Mouse (Mus musculus) neural tube, embryonic 10.5 days (tissue): ENCODE measurements around the gene Usp42.

ENCODE experiments used
- DNase-seq: peaks from one replicate; pipeline ENCODE4 v3.0.0-alpha.2; 2017; ENCODE audit warnings: low spot score; ENCODE audit errors: extremely low spot score

The Usp42 gene

DNA sequence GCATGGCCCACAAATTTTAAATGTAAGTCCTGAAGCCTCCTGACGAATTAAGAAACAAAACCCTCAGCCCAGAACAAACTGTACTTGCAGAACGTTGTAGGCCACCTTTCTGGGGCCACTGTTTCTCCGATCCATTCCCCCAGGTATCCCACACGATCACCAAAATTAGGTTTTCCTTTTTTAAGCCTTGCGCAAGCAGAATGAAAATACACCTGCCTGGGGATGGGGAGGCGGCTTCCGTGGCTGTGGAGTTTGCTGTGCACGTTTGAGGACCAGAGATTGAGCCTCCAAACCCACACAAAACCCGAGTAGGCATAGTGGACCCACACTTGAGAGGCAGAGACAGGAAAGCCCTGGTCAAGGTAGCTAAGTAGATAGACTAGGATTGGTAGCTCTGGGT is 41.7 kb downstream of the Usp42 start:
- no peak for DNase-seq

DNA sequence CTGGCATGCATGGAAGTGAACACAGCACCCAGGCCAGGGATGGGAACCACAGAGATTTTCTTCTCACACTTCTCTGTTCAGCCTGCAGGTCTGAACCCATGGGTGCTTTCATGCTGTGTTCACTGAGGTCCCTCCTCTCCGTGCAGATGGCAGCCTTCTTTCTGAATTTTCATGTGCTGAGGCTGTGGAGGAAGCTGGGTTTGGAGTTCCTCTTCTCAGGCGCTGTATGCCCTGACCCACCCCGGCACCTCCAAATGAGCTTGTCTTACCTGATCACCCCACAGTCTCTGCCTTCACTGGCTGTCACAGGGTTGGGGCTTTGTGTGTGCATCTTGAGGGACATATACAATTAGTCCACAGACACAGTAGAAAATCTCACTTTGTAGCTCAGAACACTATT is 44.5 kb downstream of the Usp42 start:
- no peak for DNase-seq

DNA sequence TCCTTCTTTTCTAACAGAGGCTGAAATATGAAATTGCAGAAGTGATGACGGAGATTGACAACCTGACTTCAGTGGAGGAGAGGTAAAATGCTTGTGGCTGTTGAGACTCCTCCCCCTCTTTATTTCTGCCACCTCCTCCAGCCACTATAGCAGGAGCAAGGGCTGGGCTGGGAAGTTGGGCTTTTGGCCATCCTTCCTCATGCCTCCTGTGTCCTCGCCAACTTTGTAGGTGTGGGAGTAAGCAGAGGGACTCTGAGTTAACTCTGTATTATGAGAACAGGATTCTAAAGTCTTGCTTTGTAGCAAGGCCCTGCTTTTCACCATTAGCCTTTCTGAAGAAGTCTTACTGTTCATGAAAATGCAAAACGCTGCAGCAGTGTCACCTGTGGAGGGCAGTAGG is 45.6 kb downstream of the Usp42 start:
- no peak for DNase-seq

DNA sequence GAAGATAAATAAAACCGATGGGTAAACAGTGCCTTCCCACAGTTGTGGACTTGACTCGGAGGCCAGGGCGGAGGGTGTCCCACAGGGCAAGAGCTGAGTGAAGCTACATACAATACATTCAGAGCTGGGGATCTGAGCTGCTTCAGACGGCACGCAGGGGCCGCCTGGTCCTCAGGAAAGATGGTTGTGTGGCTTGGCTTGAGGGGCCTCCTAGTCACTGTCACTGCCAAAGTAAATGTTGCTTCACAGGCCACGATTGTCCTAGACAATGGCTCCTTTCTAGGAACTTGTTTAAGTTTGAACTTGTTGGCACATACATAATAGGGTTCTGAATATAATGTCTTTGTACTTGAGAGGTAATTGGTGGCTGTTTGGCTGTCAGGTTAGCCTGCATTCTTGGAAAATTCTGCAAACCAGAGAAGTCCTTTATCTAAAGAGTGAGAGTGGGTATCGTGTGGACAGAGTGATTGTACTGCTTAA is 47.1 kb downstream of the Usp42 start:
- DNase-seq: no peak

DNA sequence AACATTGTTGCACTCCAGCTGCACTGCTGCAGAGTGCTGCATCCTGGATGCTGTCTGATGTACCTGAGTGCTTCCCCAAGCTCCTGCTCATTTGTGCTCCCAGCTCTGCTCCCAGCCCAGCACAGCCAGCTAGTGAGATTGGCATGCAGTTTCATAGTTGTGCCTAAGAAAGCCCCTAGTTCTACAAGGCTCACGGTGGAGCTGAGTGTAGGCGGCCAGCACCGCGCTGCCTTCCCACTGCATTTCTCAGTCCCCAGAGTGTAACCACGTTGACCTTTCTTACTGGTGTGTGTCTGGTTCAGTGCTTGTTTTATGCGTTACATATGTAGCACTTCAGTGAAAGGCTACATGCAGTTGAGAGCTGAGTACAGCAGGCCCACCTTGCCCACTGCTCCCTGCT is 48.4 kb downstream of the Usp42 start:
- DNase-seq: no peak

DNA sequence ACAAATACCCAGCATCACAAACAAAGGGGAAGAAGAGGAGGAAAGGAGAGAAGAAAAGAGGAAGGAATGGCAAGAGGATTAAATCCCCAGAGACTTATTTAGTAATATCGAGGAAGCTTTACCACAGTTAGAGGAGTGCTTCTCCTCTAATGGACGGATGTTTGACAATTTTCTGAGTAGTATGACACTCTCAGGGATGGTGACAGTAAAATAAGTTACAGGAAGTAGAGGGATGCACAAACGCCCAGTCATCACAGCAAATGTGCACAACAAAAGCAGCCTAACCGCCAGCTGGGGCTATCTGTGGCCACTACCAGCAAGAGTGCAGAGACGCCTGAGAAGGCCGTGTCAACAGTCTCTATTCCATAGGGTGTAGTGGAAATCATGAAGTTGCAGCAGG is 52.4 kb downstream of the Usp42 start:
- DNase-seq: no peak

DNA sequence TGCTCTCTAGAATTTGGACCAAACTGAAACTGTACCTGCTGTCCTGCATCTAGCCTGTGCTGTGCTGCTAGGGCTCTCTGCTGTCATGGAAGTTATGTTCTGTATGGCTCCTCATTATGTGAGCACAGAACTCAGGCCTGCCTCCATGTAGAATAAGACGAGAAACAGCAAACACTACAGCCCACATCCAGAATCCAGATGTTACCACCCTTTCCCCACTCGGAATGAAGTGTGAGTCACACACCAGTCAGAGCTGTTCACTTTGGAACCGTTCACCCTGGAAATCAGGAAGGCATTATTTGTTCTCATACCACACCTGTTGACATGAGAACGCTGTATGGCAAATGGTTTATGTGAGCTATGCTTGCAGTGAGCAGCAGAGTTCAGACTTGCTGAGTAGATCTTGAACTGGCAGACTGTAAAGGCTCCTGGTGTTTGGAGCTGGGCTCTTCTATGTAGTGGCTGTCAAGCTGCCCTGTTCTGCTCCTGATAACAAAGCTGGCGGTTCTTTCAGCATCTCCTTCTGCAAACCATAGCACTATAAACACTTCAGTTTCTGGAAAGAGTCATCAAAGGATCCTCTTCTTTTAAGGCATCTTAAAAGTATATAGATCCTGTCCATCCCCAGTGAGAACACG is 53.3 kb downstream of the Usp42 start:
- no peak for DNase-seq

DNA sequence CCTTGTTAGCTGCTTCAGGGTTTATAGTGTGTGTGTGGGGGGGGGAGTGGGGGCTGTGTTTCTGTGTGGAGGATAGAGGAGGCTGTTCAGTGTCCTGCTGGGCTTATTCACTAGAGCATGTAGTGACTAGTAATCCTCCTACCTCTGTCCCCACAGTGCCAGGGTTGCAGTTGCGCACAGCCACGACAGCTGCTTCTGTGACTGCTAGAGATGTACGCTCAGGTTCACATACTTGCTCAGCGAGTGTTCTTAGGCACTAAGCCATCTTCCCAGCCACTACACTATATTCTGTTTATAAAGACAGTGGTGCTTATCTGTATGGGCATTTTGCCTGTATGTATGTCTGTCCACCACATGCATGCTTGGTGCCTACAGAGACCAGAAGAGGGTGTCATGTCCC is 54.7 kb downstream of the Usp42 start:
- DNase-seq: no peak

DNA sequence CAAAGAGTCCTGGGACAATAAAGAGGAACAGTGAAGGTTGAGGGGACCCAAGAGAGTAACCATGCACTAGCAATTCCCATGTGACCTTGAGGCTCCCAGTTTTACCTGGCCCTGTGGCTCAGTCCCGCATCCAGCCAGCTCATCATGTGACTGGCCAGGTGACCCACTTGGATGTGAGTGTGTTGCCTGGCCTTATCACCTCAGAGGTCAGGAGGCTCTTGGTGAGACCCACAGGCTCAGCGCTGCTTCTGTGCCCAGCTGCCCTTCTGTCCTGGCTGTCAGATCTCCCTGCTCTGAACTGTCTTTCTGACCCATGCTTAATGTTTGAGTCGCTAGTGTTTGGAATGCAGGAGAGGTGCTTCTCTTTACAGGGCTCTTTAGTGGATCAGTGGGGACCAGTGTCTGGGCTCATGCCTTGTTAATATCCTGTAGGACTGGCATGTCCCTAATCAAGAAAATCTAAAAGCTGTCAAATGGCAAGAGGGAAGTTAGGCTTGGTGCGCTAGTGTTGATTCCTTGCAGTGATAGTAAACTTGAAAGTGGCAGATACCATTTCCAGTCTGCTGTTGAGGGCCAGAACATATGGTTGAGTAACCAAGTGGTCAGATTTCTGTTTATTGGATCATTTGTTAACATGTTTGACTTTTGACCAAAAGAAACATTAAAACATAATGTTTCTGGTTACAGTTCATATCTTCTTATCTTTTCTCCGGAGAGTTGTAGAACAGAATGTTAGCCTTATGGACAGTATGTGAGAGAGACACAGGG is 55.7 kb downstream of the Usp42 start:
- no peak for DNase-seq

DNA sequence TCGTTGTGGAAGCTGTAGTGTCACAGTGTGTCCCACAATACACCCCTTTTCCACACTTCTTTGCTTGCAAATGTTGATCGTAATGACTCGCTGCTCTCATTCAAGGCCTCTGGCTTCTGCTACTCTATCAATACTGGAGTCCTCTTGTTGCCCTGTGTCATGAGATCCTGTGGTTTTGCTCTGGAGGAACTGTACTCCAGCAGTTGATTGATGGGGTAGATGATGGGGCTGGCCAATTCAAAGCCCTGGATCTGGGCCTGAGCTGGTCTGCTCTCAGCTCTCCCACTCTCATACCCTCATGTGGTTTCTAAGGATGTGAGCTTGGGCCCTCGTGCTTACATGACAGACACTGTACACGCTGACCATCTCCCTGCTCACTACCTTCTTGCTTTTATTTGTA is 57.5 kb downstream of the Usp42 start:
- DNase-seq: no peak

DNA sequence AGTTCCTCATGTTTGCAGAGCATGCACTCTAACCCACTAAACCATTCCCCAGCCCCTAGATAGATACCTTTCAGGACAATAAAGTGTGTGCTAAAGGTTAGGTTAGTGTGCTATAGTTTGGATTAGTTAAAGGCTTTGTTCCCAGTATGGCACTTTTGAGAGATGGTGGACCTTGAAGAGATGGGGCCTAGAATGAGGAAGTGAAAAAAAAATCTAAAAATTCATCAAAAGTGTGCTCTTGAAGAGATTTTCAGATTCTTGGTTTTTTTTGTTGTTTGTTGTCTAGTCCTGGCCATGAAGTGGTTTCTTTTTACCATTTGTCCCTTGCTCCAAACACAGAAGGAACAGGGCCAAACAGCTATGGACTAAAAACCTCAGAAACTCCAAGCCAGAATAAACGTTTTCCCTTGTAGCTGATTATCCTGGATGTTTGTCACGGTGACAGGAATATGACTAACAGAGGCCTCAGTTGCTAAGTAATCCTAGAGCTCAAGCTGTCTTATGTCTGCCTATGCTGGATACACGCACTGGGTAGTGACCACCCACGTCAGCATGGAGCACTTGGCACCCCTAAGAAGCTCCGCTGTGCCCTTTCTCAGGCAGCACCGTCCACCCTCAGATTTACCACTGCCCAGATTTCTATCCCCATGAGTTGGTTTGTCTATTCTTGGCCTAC is 61.2 kb downstream of the Usp42 start:
- DNase-seq: no peak

DNA sequence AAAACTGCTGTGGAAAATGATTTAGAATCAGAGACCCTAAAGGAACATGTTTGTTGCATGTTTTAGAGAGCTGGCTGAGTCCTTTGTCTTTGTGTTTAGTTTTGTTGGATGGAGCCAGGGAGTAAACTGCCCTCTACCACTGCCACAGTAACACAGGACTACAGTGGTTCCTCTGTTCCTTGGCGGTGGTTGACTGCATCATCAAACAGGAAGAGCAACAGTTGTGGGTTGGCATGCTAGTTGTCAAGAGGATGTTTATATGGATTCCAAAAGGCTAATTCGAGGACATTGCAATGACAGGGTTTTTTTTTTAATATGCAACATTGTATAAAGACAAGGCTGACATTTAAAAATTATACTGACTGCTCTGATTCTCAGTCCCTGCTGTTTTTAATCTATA is 62.2 kb downstream of the Usp42 start:
- DNase-seq: no peak

DNA sequence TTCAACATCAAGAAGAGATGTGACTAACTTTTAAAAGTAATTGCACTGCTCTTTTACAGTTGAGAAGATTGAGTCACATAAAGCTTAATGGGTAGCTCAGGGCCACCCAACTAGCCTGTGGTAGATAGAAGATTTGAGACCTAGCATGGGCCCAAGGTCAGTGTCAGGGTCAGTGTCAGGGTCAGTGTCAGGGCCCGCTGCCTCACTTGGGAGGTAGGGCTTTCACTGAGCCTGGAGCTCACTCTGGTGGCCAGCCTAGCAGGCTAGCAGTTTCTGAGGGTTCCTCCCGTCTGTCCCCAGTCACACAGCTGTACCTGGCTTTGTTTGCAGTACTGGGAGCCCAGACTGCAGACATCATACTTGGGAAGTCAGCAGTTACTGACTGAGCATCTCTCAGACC is 62.7 kb downstream of the Usp42 start:
- no peak for DNase-seq

DNA sequence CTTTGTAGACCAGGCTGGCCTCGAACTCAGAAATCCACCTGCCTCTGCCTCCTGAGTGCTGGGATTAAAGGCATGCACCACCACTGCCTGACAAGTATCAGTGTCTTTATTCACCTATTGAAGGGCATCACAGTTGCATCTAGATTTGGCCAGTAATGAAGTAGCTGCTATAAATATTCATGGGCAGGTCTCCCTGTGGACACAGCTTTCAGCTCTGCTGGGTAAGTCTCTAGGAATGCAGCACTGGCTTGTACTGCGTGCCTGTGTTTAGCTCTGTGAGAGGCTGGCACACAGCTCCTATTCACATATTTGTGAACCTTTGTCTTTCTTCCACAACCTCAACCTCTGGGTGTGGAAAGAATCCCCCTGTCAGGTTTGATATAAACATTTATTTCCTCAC is 63.2 kb downstream of the Usp42 start:
- no peak for DNase-seq

DNA sequence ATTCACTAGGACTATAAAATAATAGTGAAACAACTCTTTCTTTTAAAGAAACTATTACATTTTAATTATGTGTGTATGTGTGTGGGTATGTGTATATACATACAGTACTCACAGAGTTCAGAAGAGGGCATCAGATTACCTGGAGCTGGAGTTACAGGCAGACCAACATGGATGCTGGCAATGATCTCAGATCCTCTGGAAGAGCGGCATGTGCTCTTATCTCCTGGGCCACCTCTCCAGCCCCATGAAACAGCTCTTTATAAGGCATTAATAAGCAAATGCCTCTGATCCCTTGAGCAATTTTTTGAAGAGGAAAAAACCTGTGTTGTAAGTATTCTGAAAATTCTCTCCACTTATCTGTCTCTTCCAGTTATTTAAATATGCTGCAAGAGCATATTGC is 66.1 kb downstream of the Usp42 start:
- DNase-seq: no peak

DNA sequence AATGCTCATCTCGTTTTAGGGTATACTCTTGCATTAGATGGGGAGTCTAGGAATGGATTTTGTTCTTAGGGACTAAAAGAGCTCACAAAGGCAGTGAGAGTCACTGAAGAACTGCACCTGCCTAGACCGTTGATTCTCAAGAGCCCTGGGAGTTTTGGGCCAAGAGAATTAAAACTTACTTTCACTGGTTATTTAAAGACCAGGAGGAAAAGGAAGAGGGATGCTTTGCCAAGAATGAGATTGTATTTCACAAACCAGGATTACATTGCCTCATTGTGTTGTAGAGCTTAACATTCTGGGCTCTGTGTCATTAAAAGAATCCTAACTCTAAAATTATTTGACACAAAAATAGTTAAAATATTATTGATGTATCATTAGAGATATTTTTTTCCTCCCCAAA is 66.5 kb downstream of the Usp42 start:
- no peak for DNase-seq

DNA sequence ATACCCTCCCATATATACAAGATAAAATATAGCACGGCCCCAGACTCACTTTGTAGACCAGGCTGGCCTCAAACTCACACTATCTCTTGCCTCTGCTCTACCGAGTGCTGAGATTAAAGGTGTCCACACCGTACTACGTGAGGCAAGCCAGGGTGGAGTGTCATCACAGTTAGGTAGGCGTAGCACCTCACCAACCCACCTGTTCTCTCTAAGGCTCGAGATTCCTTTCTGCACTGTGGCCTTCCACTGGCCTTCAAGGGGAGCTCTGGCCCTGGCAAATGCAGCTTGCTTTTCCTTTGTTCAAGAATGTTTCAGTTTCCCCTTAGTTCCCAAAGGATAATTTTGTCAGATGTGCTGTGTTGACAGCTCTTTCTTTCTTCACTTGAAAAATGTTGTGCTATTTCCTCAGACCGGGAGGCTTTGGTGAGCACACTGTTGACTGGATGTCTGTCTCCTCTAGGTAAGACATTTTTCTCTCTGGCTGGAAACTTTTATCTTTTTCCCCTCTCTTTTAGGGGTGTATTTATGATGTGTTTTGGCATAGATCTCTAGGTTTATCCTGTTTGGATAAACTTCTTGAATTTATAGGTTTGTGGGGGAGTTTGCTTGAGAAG is 68.9 kb downstream of the Usp42 start:
- no peak for DNase-seq
